29 mouse cellular contexts compared by ENCODE assay signal in the genomic region with DNA sequence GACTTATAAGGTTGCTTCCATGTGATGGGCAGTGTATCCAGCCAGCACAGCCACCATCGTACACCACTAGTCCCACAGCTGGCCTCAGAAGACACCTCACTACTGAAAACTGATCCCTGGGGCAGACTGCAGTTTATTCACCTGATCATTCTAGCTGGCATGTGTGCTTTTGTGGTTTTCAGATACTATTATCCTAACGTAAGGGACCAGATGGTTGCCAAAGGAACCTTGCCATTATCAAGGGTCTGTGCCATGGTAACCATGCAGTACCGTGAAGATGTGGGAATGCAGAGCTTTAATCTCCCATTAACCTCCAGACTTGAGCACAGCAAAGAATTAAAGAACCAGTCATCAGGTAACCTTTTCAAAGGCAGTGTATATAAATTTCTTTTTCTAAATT. TPM values are rescaled to one million over a fixed set of nuclear protein-coding genes. Genes with fewer than 3 reads are reported as not detected.
"Had no signal": no experiment of that assay in that cellular context is flagged by ENCODE, and none has a peak within 500 bp of the region (broad histone marks: within the 10 kb centered on the region; RNA-seq: fewer than 3 reads in every experiment).

No protein-coding gene starts in this region.

- H3K4me1 ChIP-seq: hindbrain, embryonic 13.5 days; hindbrain, embryonic 15.5 days; intestine, embryonic 15.5 days; kidney, embryonic 15.5 days; limb, embryonic 13.5 days; limb, embryonic 15.5 days; liver, embryonic 12.5 days had no signal

- H3K27ac ChIP-seq: heart, embryonic 13.5 days; heart, embryonic 15.5 days; hindbrain, embryonic 13.5 days; hindbrain, embryonic 15.5 days; hindbrain, postnatal 0 days; intestine, embryonic 15.5 days; kidney, embryonic 15.5 days; kidney, postnatal 0 days; limb, embryonic 13.5 days; limb, embryonic 15.5 days; liver, embryonic 12.5 days; liver, embryonic 14.5 days had no signal

- ATAC-seq: hindbrain, postnatal 0 days; intestine, embryonic 15.5 days; liver, embryonic 12.5 days had no signal

- H3K27me3 ChIP-seq: heart, embryonic 13.5 days; heart, embryonic 15.5 days; hindbrain, embryonic 13.5 days; hindbrain, embryonic 15.5 days; intestine, embryonic 15.5 days; kidney, embryonic 15.5 days; limb, embryonic 13.5 days; limb, embryonic 15.5 days; liver, embryonic 12.5 days had no signal

- DNase-seq: gastrocnemius, postnatal 14 days; gastrocnemius, postnatal 36 days; heart, adult 18-20 months; heart, postnatal 14 days; heart, postnatal 36 days; kidney, adult 11 months; kidney, adult 2 months; kidney, adult 9 months; kidney, postnatal 14 days; kidney, postnatal 36 days; layer of hippocampus, postnatal 36 days; left cerebral cortex, postnatal 4 days had no signal

- H3K9me3 ChIP-seq: heart, embryonic 13.5 days; heart, embryonic 15.5 days; hindbrain, embryonic 13.5 days; hindbrain, embryonic 15.5 days; intestine, embryonic 15.5 days; kidney, embryonic 15.5 days; limb, embryonic 13.5 days; limb, embryonic 15.5 days; liver, embryonic 12.5 days had no signal

- H3K9ac ChIP-seq: heart, embryonic 13.5 days; heart, embryonic 15.5 days; hindbrain, embryonic 13.5 days; hindbrain, embryonic 15.5 days; intestine, embryonic 15.5 days; kidney, embryonic 15.5 days; limb, embryonic 13.5 days; limb, embryonic 15.5 days; liver, embryonic 12.5 days; liver, embryonic 14.5 days had no signal

- H3K4me2 ChIP-seq: heart, embryonic 11.5 days; heart, embryonic 13.5 days; heart, embryonic 15.5 days; hindbrain, embryonic 13.5 days; hindbrain, embryonic 15.5 days; intestine, embryonic 15.5 days; kidney, embryonic 15.5 days; limb, embryonic 13.5 days; limb, embryonic 15.5 days; liver, embryonic 12.5 days had no signal

- H3K4me3 ChIP-seq: heart, embryonic 13.5 days; heart, embryonic 15.5 days; hindbrain, embryonic 13.5 days; hindbrain, embryonic 15.5 days; intestine, embryonic 15.5 days; kidney, embryonic 15.5 days; limb, embryonic 13.5 days; limb, embryonic 15.5 days; liver, embryonic 12.5 days had no signal

RNA-seq across cellular contexts. Expression of gene Ucp3, which starts 47.0 kb away (rescaled TPM):
- total RNA-seq: hematopoietic stem cell, adult 5-6 weeks; liver, adult 2 months had no signal
- polyA plus RNA-seq: heart, embryonic 11.5 days; hindbrain, embryonic 11.5 days; hindbrain, embryonic 13.5 days; hindbrain, embryonic 15.5 days; intestine, embryonic 15.5 days; limb, embryonic 11.5 days; liver, adult 2 months had no signal
